Mouse (Mus musculus) erythroblast, embryonic 14.5 days (primary cell): Measurements from ENCODE around the gene Arsj.

Source experiments
- GATA1 ChIP-seq: IDR thresholded peaks from 2 replicates; pipeline ENCODE4 v1.6.1; 2012; ENCODE audit warnings: low read length, inconsistent platforms, mixed read lengths
- TAL1 ChIP-seq: IDR thresholded peaks from 3 replicates; pipeline ENCODE4 v1.6.1; 2012; ENCODE audit warnings: low read length, inconsistent platforms, mixed read lengths

GRCm38 (mm10) chr3:126372815-126373545 lies 9.5 kb downstream of the Arsj start:
- TF ChIP-seq GATA1 (no peak), TAL1 (no peak)
